Mouse (Mus musculus): Measurements from ENCODE around the gene Nckap5.
"Not testable (repeated sequence)": the region's sequence is repeated elsewhere in the genome, so short reads cannot be mapped to it uniquely, and the experiment has no call there.

The Nckap5 gene

GRCm38 (mm10) chr1:126027536-126027935 is 803.1 kb downstream of the Nckap5 start:
- no peak for DNase-seq (ENCODE audit: low read depth, low spot score)

GRCm38 (mm10) chr1:126024518-126024917 is 806.1 kb downstream of the Nckap5 start:
- peak; percentile 89 for DNase-seq (ENCODE audit: low read depth, low spot score)

GRCm38 (mm10) chr1:126022959-126023358 is 807.6 kb downstream of the Nckap5 start:
- DNase-seq (ENCODE audit: low read depth, low spot score), result no peak

- not testable (repeated sequence) for DNase-seq (ENCODE audit: low read depth, low spot score)
These were observed 811.9 kb downstream of the Nckap5 start for GRCm38 (mm10) chr1:126018654-126019053.

GRCm38 (mm10) chr1:126011661-126012091 is 818.9 kb downstream of the Nckap5 start:
- no peak for DNase-seq (ENCODE audit: low read depth, low spot score)

GRCm38 (mm10) chr1:126007571-126007970 is 823.0 kb downstream of the Nckap5 start:
- DNase-seq (ENCODE audit: low read depth, low spot score), result no peak

- no peak for DNase-seq (ENCODE audit: low read depth, low spot score)
These were observed 824.9 kb downstream of the Nckap5 start for GRCm38 (mm10) chr1:126005672-126006071.

GRCm38 (mm10) chr1:125996540-125996939 is 834.1 kb downstream of the Nckap5 start:
- DNase-seq (ENCODE audit: low read depth, low spot score), result peak; percentile 27

GRCm38 (mm10) chr1:125987803-125988202 is 842.8 kb downstream of the Nckap5 start:
- DNase-seq (ENCODE audit: low read depth, low spot score), result peak; percentile 36

- DNase-seq (ENCODE audit: low read depth, low spot score), result no peak
These were observed 846.0 kb downstream of the Nckap5 start for GRCm38 (mm10) chr1:125984570-125984969.

- peak; percentile 23 for DNase-seq (ENCODE audit: low read depth, low spot score)
These were observed 856.0 kb downstream of the Nckap5 start for GRCm38 (mm10) chr1:125974649-125975048.

- DNase-seq (ENCODE audit: low read depth, low spot score), result no peak
These were observed 858.7 kb downstream of the Nckap5 start for GRCm38 (mm10) chr1:125971933-125972332.

GRCm38 (mm10) chr1:125967671-125968070 is 862.9 kb downstream of the Nckap5 start:
- no peak for DNase-seq (ENCODE audit: low read depth, low spot score)

- DNase-seq (ENCODE audit: low read depth, low spot score), result no peak
These were observed 879.6 kb downstream of the Nckap5 start for GRCm38 (mm10) chr1:125951026-125951425.

GRCm38 (mm10) chr1:125949076-125949475 is 881.5 kb downstream of the Nckap5 start:
- peak; percentile 40 for DNase-seq (ENCODE audit: low read depth, low spot score)

GRCm38 (mm10) chr1:125945136-125945535 is 885.5 kb downstream of the Nckap5 start:
- peak; percentile 75 for DNase-seq (ENCODE audit: low read depth, low spot score)

- DNase-seq (ENCODE audit: low read depth, low spot score), result no peak
These were observed 887.3 kb downstream of the Nckap5 start for GRCm38 (mm10) chr1:125943305-125943704.

GRCm38 (mm10) chr1:125925486-125925885 is 905.1 kb downstream of the Nckap5 start:
- peak; percentile 47 for DNase-seq (ENCODE audit: low read depth, low spot score)

- peak; percentile 21 for DNase-seq (ENCODE audit: low read depth, low spot score)
These were observed 907.5 kb downstream of the Nckap5 start for GRCm38 (mm10) chr1:125923062-125923461.

GRCm38 (mm10) chr1:125920696-125921095 is 909.9 kb downstream of the Nckap5 start:
- no peak for DNase-seq (ENCODE audit: low read depth, low spot score)

- DNase-seq (ENCODE audit: low read depth, low spot score), result no peak
These were observed 917.7 kb downstream of the Nckap5 start, which contains the start of gene Lypd1 for GRCm38 (mm10) chr1:125912601-125913600. Gene Lypd1 (minus strand): TSS chr1:125913101.

- peak; percentile 74 for DNase-seq (ENCODE audit: low read depth, low spot score)
These were observed 918.6 kb downstream of the Nckap5 start for GRCm38 (mm10) chr1:125911901-125912445.

Measured in brain, adult 2 months (tissue).